Mouse (Mus musculus) adrenal gland, postnatal 10 days (tissue): ENCODE data around the gene Commd1. TPM values are rescaled to one million over a fixed set of nuclear protein-coding genes. Genes with fewer than 3 reads are reported as not detected.

Experiments
- DNase-seq: peaks from one replicate; pipeline ENCODE4 v3.0.0; 2021; ENCODE audit warnings: mixed read lengths
- total RNA-seq, 2 experiments: library from RNA; stranded (reverse); gene quantifications; 2 replicates each; pipeline ENCODE4 v1.2.3; 2021

Gene Commd1
- total RNA-seq, 2 experiments from 2014 or later, result 128 to 134 TPM

DNA sequence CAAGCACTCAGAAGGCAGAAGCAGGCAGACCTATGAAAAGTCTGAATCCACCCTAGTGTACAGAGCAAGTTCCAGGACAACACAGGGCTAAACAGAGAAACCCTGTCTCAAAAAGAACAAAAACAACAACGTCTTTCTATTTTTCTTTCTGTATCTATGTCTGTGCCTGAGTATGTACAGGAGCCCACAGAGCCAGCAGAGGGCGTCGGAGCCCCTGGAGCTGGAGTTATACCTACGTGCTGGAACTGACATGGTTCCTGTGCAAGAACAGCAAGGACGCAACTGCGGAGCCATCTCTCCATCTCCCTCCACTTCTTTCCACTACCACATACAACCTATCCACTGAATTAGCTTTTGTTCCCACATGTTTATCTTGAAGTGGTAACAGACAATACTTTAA is 32.1 kb downstream of the Commd1 start:
- no peak for DNase-seq

DNA sequence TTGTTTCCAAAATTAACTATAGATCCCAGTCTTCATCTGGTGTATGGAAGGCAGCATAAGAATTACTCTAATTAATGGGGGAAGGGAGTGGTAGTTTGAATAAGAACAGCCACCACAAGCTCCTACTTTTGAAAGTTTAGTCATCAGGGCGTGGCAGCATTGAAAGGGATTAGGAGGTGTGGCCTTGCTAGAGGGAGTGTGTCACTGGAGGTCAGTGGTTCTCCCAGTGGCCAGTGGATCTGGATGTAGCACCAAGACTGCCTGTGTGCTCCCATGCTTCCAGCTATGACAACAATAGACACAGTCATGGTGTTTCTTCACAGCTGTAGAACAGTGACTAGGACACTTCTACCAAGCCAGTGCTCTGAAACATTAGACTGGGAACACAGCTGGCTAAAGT is 33.1 kb downstream of the Commd1 start:
- DNase-seq, result no peak

DNA sequence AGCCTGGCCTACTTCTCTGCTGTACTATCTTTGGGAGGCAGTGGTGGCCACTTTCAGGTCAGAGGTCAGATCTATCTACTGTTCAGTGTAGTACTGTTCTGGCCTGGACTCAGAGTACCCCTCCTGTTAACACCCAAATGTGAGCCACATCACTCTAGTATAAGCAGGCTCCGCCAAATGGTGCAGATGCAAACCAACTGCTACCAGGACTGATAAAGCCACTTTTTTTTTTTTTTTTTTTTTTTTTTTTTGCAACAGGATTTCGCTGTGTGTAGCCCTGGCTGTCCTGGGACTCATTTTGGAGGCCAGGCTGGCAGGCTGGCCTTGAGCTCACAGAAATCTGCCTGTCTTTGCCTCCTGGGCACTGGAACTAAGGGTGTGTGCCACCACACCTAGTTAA is 43.2 kb downstream of the Commd1 start:
- no peak for DNase-seq

DNA sequence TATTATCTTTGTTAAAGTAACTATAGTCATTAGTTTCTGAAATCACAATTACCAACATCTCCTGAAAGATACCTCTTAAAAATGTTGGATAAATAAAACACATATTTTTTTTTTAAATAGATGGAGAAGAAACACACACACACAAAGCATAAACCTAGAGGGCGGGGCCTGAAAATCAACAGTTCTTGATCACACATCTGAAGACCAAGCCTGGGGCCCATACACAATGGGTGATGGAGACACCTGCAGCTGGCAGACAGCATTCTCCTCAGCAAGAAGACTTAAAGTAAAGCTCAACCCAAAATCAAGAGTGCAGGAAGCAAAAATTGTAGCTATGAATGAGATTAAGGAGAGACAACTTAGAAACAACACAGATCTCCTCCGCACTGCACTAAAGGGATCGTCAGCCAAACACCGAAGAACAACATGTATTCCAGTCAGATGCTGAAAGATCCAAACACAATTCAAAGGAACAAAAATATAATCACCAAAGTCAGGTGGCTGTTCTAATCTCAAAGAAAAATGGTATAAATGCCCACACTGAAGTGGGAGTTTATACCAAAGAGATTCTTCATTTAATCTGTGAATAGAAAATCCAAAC is 44.4 kb downstream of the Commd1 start:
- no peak for DNase-seq

DNA sequence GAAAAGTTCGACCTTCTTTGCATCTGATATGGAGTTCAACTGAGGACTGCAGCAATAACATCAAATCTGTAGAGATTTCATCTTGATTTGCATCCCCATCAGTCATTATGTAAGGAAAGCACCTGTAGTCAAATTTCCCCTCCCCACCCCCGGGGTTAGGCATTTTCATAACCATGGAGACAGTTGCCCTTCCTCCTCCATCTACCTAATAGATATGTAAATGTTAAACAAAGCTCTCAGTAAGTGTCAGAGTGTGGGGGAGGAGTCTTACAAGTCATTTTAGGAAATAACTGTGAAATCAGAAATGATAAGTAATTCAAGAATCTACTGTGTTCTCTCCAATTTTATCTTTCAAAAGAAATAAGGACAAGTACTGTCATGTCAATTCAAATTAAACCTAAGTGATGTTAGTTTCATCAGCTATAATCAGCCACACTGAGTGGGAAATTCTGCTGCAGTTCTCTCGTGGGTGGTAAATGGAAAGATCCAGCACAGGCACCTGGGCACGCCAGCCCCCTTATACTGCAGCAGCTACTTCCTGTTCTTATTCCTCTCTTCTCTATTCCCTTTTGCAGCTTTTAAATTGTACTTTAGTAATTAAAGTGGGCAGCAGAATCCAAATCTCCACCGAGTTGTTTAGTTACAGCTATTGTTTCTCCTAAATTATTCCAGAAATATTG is 45.6 kb downstream of the Commd1 start:
- no peak for DNase-seq

DNA sequence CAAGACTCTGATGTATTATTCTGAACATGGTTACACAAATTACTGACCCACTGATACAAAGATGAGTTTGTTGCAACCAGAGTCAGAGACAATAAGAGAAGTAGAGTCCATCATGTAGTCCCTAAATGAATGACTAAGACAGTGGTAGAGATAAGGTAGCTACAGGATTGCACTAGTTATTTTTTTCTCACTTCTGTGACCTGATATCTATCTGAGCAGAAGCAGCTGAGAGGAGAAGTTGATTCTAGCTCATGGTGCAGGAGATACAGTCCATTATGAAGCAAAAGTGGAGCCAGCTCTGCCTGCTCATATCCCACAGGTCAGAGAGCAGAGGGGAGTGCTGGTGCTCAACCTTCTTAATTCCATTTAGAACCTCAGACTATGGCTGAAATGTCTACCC is 50.0 kb downstream of the Commd1 start:
- DNase-seq, result no peak

DNA sequence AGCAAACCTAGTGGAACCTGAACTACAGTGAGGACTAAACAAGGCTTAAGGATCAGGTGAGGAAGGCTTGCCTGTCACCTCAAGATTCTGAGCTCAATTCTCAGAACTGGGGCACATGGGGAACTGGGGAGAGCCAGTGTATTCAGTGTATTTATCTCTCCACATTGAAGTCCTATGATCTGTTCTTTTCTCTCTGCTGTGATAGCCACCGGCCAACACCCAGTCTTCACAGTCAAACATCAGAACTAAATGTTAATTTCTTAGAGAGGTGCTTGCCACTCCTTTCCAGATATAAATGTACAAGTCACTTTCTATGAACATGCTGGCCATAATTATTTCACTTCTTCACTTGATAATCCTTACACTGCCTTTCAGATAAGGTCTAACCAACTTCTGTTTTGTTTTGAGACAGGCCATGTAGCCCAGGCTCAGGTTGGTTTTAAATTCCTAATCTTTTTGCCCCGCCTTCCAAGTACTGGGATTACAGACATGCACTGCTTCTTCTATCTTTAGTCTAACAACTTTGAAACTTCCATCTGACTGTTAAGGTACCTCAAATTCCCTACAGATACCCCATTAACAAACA is 50.8 kb downstream of the Commd1 start:
- no peak for DNase-seq

DNA sequence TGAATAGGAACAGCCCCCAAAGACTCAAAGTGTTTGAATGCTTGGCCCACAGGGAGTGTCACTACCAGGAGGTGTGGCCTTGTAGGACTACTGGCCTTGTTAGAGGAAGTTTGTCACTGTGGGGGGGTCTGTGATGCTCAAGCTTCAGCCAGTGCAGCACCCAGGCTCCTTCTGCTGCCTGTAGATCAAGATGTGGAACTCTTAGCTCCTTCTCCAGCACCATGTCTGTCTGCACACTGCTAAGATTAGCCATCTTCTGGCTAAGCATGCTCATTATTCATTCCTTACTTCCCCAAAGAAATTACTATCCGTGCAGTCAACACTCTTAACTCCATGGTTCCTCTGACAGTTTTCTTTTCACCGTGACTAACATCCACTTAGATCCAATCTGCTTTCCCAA is 52.1 kb downstream of the Commd1 start:
- no peak for DNase-seq

DNA sequence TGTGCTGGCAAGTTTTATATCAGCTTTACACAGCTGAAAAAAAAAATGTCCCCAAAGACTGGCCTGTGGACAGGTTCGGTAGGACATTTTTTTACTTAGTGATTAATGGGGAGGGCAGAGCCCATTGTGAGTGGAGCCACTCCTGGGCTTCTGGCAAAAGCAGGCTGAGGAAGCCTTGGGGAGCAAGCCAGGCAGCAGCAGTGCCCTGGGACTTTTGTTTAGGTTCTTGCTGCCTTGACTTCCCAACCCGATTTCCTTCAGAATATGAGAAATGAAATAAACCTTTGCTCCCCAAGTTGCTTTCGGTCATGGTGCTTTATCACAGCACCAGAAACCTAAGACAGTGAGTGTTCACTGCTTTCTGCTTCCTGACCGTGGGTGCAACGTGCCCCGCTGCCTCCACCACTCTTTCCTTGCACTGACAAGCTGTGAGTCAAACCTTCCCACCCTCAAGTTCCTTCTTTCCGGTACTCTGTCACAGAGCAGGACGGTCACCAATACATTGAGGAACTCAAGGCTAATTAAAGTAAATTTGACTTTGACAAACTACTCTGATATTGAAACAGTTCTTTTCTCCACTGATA is 53.5 kb downstream of the Commd1 start:
- DNase-seq, result peak; percentile 56

DNA sequence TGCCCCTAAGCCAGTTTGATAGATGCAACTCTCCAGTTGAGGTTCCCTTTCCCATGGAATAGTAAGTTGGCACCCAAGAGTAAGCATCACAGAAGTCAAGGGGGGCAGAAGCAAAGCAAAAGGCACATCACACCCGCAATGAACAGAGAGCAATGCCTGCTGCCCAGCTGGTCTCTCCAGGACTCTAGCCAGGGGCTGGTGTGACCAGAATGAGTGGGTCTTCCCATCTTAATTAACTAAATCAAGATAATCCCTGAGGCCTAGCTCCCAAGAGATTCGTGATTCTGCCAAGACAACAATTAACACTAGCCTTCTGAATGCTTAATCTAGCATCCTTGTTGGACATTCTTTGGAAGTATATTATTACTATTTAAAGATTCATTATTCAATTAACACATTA is 58.6 kb downstream of the Commd1 start:
- no peak for DNase-seq

DNA sequence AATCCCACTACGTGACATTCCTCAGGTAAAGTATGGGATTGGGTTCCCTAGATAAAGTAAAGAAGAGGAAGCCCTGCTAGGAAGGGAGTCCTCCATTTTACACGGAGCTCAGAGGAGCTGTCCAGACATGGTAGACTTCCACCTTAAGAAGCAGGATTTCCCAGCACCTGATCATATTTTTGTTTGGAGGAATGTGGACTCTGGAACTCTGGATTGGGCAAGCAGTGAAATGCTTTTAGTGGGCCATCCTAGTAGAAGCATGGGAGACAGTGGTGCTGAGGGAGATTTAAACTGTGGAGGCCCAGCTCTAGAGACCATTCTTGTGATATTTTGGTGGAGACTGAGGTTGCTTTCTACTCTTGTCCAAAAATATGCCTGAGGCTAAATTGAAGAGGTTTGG is 59.6 kb downstream of the Commd1 start:
- no peak for DNase-seq

DNA sequence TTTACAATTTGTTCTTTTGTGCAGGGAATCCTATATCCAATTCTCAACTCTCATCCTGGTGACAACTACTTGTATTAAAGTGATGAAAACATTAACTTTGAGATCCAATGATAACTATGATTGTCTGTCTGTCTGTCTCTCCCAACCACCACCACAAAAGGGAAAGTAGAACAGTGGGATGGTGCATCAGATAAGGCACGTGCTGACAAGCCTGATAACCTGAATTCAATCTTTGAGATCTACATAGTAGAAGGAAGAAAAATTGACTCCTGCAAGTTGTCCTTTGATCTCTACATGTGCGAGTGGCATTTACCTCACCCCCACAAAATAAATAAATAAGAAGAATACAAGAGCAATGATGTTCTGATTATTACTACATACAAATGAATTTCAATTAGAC is 62.8 kb downstream of the Commd1 start:
- DNase-seq, result no peak

DNA sequence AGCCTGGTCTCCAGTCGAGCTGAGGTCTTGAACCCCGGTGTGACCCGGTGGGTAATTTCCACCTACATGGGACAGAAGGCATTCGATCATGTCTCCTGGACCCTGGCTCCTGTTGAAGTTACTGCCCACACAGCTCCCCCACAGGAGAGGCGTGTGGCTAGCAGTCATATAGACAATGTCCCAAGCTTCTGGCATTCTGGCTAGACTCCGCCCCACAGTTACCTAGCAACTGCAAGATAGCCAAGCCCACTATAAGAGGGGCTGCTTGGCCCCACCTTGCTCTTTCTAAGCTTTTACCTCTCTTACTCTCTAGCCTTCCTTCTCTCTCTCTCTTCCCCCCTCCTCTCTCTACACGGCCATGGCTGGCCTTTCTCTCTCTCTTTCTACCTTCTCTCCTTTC is 64.4 kb downstream of the Commd1 start:
- no peak for DNase-seq

DNA sequence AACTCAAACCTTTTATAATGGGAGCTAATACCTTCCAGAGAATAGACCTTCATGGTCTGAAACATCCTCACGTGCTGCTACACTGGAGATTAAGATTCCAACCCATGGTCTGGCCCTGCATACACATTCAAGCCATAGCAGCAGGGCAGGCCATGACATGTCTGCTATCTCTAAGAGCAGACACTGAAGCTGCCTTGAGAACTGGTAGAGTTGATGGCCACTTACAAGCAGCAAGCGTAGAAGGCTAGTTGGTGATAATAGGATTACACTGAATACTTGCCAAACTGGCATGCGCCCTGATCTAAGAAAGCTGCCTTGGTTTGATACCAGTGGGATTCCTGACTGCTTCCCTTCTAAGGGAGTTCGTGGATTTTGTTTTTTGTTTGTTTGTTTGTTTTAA is 68.4 kb downstream of the Commd1 start:
- no peak for DNase-seq

DNA sequence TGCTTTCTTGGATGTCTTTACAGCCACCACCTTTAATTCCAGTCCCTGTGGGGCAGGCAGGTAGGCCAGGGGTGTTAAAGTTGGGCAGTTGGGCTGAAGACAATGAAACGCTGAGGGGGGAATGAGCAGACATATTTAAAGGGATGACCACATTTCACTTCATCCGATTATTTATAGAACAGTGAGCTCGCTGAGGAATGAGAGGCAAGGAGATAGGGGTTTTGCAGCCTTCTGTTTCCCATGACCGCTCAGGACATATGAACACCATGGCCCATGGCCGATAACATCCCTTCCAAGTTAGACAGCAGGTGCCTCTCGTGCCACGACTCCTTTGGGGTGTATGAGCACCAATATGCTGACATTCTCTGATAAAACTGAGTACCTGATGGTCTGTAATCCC is 70.4 kb downstream of the Commd1 start:
- DNase-seq, result no peak

DNA sequence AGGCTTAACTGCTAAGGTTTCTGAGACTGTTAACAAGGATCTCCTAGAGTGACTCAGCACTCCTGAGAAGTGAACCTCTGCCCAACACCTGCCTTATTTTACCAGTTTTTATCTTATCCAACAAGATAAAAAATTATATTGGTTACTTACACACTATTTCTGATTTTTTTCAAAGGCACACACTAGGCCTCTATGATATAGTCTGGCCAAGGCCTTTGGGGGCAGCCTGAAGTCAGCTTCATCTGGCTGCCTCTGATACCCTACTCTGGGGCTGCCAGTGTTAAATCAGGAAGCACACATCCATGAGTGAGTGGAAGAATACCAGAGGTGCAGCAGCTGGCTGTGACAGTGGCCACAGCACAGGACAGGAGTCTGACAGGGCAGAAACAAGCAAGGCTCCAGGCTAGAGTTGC is 75.7 kb downstream of the Commd1 start:
- no peak for DNase-seq

DNA sequence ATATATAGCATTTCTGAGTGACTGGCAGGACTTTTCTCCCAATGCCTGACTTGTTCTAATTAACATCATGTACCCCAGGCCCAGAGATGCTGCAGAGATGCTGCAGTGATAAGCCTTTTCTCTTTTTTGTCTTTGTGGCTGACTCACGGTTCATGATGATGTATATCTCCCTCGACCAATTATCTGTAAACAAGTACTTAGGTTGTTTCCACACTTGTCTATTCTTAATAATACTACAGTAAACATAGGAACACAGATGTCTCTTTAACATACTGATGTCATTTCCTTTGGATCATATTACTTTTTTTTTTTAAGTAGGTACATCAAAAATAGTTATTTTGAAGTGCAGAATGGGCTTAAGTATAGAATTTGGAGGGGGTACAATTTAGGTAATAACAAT is 79.3 kb downstream of the Commd1 start:
- DNase-seq, result no peak

DNA sequence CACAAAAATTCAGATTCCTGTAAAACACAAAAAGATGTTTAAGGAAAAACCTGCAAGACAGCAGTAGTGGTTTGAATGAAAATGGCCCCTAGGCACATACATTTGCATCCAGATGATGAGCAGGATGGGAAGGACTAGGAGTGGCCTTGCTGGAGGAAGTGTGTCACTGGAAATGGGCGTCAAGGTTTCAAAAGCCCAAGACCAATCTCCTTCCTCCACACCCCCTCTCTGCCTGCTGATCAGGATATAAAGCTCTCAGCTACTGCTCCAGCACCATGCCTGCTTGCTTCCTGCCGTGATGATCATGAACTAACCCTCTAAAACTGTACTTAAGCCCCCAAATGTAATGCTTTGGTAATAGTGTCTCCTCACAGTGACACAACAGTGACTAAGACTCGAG is 82.1 kb downstream of the Commd1 start:
- no peak for DNase-seq

DNA sequence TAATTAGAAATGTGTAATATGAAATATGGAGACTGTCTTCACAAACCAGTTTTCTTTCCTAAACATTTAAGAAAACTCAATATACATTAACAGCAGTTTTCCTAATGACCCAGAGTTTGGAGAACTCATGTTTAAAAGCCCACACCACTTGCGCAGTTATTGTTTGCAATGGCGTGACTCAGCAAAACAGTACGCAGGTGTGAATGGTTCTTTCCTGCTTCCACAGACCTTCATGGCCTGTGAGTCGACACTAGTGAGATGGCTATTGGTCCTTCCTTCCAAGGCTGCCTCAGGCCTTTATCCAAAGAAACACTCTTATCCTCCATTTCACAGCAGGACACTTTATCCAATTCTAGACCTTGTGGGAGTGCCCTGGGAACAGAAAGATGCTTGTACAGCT is 84.5 kb downstream of the Commd1 start:
- no peak for DNase-seq

DNA sequence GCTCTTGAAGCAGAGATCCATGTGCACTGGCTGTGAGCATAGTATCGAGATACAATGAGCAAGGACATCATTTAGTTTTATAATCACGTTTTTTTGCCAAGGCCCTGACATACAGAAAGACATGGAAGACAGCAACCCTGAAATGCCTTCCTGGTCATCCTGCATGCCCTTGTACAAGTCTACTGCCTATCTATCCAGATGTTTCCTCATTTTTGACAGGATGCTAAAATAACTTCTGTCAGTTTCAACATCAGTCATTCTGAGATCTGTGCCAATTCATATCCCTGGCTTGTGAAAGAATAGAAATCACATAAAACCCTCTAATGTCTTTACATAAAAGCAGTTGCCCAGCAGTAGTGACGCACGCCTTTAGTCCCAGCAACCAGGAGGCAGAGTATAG is 85.1 kb downstream of the Commd1 start:
- no peak for DNase-seq

DNA sequence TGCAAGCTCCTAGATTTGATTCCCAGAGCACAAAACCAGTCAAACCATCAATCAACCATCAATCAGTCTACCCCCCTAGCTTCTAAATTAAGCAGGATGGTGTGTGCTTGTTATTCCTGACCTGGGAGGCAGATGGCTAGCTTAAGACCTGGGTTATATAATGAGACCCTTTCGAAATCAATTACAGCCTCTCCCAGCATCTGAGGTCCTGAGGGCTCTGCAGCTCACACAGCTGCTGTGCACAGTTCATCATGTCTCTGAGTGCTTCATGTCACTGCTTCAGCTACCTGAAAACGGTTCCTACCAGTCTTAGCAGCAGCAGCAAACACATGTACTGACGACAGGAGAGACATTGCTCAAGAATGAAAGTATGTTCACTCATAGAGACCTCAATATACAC is 89.1 kb downstream of the Commd1 start:
- DNase-seq, result no peak

DNA sequence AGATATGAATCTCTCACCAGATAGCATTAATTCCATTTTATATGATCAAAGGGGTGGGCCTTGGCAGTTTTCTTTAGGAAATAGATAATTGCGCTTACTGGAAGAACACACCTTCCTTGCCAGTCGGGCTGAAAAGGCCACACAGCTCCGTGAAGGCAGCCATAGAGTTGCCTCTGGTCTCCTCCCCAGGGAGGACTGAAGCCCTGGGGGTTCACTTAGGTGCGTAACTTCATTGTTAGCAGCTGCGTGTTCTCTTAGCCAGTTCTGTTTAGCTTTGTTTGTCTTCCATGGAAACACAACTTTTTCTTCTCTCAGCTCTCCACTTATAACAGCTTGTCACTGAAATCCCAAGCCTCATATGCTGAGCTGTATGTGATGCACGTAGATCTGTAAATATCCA is 89.7 kb downstream of the Commd1 start:
- DNase-seq, result no peak

DNA sequence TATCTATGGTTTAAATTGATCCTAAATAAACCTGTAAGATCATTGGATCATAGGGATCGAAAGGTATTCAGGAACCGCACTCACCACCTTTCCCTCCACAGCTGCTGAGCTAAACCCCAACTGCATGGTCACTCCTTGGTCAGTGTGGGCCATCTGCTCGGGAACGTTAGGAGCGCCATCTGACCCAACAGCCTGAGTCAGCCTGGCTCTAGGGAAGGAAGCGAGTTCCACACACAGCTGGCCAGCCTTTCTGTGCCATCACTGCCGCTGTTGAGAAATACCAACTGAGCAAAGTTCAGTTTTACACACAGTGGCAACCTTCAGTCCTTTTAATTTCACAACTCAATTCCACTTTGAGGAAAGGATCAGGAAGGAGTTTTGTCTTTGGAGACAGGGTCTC is 90.3 kb downstream of the Commd1 start:
- peak; percentile 53 for DNase-seq

DNA sequence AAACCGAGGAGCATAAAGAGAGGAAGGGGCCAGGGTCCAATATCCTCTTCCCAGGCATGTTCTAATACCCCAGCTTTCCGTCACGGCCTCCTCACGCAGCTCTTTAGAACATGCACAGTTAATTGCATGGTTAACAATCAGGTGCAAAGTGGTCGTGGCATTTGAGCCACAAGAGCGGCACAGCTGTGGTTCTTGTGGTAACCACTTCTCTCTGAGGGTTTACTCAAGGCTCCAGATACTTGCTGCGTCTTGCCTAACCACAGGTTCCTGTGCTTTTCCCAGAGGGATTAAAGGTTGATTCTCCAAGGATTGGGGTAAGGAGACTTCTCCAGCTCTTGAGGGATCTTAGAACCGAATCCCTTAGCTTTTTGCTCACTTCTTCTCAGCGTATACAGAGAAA is 90.9 kb downstream of the Commd1 start:
- no peak for DNase-seq
